Mouse (Mus musculus): Measurements from ENCODE around the gene Cd37.

DNA sequence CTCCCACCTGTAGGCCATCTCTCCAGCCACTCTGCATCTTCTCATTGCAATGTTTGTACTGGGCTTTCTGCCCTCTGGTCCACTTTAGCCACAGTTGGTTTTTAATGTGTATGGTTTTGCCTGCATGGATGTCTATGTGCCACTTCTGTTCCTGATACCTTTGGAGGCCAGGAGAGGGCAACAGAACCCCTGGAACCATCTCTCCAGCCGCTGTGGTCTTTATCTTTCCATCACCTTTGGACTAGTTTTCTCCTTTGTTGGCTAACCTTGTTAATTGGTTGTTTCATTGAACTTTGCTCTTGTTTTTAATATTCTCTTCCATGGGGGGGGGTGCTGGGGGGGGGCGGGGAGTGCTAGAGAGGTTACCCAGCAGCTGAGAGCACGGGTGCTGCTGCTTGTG, 25.4 kb upstream of the Cd37 start:
- TF ChIP-seq CTCF (IDR thresholded peaks at IDR 0.05; ENCODE audit: insufficient read depth, low read length) = no peak
- no peak for TF ChIP-seq POLR2A (IDR thresholded peaks at IDR 0.05; ENCODE audit: borderline replicate concordance, extremely low read depth, low read depth, low read length)
